Mouse (Mus musculus) liver, embryonic 14.5 days (tissue): Measurements from ENCODE around the gene Sugp1. TPM values are rescaled to one million over a fixed set of nuclear protein-coding genes. Genes with fewer than 3 reads are reported as not detected.

Source experiments
- ATAC-seq: fragments of 200-750 bp; cut with Nextera tagmentation; 2 replicates; pipeline ENCODE4 v1.8.0; 2017; ENCODE audit warnings: moderate number of reproducible peaks, mild to moderate bottlenecking, moderate library complexity; ENCODE audit not compliant: insufficient read depth
- DNase-seq, 3 experiments: peaks; one replicate each; pipeline ENCODE4 v3.0.0-alpha.2; 2012 to 2013; ENCODE audit warnings: low read depth in 3 of 3, low spot score in 3 of 3
- H3K27ac ChIP-seq: fragments of 300-500 bp; sonication (generic); 2 replicates; pipeline ENCODE4 v1.5.1; 2014; ENCODE audit warnings: moderate library complexity, mild to moderate bottlenecking, control low read depth, inconsistent platforms
- H3K27me3 ChIP-seq: fragments of 300-500 bp; sonication (generic); 2 replicates; pipeline ENCODE4 v1.6.1; 2014; ENCODE audit warnings: mild to moderate bottlenecking, low read length, moderate library complexity; ENCODE audit not compliant: control insufficient read depth, insufficient read depth
- H3K36me3 ChIP-seq: fragments of 300-500 bp; sonication (generic); replicated peaks from 2 replicates; pipeline ENCODE4 v1.6.1; 2014; ENCODE audit warnings: low read depth; ENCODE audit not compliant: control insufficient read depth, insufficient read depth
- H3K4me1 ChIP-seq, 2 experiments: fragments of 200-500 bp in 1 of 2; fragments of 300-500 bp in 1 of 2; sonication (generic) in 1 of 2; replicated peaks; 2 replicates each; pipeline ENCODE4 v1.6.1; 2012 to 2014; ENCODE audit warnings: antibody characterized with exemption in 1 of 2, inconsistent platforms in 1 of 2, low read length in 1 of 2; ENCODE audit not compliant: control insufficient read depth in 2 of 2, insufficient read depth in 2 of 2
- H3K4me2 ChIP-seq: fragments of 300-500 bp; sonication (generic); 2 replicates; pipeline ENCODE4 v1.6.1; 2014; ENCODE audit warnings: low read depth, mild to moderate bottlenecking, control low read depth, moderate library complexity
- H3K4me3 ChIP-seq, 2 experiments: fragments of 200-500 bp in 1 of 2; fragments of 300-500 bp in 1 of 2; sonication (generic) in 1 of 2; 2 replicates each; pipeline ENCODE4 v1.5.1; 2012 to 2014; ENCODE audit warnings: low read depth in 2 of 2, low read length in 2 of 2, mild to moderate bottlenecking in 2 of 2, control low read depth in 1 of 2, inconsistent platforms in 1 of 2, moderate library complexity in 1 of 2; ENCODE audit not compliant: insufficient read depth in 1 of 2
- H3K9ac ChIP-seq: fragments of 300-500 bp; sonication (generic); replicated peaks from 2 replicates; pipeline ENCODE4 v1.6.1; 2014; ENCODE audit warnings: mild to moderate bottlenecking, control low read depth, moderate library complexity
- H3K9me3 ChIP-seq: fragments of 300-500 bp; sonication (generic); 2 replicates; pipeline ENCODE4 v1.6.1; 2016; ENCODE audit warnings: low read length, mixed read lengths; ENCODE audit not compliant: control insufficient read depth
- CTCF ChIP-seq: IDR thresholded peaks from 2 replicates; pipeline ENCODE4 v1.5.1; 2016; ENCODE audit warnings: antibody characterized with exemption, low read depth, control low read depth
- EP300 ChIP-seq: IDR thresholded peaks from 2 replicates; pipeline ENCODE4 v1.6.1; 2016; ENCODE audit warnings: antibody characterized with exemption, low read depth
- WGBS: fragments of 180-500 bp; shearing (Covaris S2); extraction: QIAGEN DNeasy Blood & Tissue Kit; methylation state at CpG from one replicate; pipeline ENCODE4 v1.1.7; 2014; ENCODE audit not compliant: insufficient replicate concordance; 5-methylcytosine and 5-hydroxymethylcytosine counted together
- polyA plus RNA-seq, 2 experiments: library from polyadenylated mRNA; depleted of rRNA in 1 of 2; stranded (reverse) in 1 of 2; unstranded in 1 of 2; fragments of >200 nt; fragmentation: Nextera tagmentation in 1 of 2; extraction: Ambion mirVana in 1 of 2; gene quantifications; 2 replicates each; pipeline versions ENCODE4 v1.2.1 to v1.2.3; 2012 to 2014

Sugp1 gene
- polyA plus RNA-seq, 2 experiments, result 6.2 to 8.8 TPM

DNA sequence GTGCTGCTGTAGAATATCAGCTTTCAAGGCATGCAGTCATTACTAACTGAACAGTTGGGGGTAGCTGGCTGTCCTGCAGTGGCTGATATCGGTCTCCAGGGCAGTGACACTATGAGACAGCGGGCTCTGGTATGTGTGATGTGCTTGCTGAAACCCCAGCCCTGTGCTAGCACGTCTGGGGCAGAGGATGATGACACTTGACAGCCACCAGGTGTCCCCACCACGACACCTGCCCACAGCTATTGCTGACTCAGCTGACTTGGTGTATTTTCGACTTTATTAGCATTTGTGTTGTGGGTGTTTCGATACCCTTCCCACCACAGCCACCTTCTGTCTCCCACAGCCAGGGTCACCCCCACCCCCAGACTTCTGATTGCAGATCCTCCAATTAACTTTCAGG, 61.9 kb downstream of the Sugp1 start:
- Histone ChIP-seq H3K4me1 (no peaks in the 10 kb centered on the region), H3K36me3 (no peaks in the 10 kb centered on the region), H3K9ac (no peak overlapping the region), H3K9me3 (no peaks in the 10 kb centered on the region), H3K4me2 (no peak overlapping the region), H3K27me3 (no peaks in the 10 kb centered on the region; the same call in 1 of the 2 replicates), H3K4me3 (no peak overlapping the region), H3K27ac (no peak overlapping the region)
- no peak for ATAC-seq
- peak in 1 of 3 experiments; percentile 14 for DNase-seq
- TF ChIP-seq EP300 (no peak), CTCF (peak; percentile 87)
- 13% methylated on average over 6 of the region's 6 CpGs for WGBS

GRCm38 (mm10) chr8:70104922-70105321, 62.3 kb downstream of the Sugp1 start:
- H3K4me1 ChIP-seq, result no peaks in the 10 kb centered on the region
- no peak overlapping the region for H3K4me2 ChIP-seq
- H3K36me3 ChIP-seq, result no peaks in the 10 kb centered on the region
- DNase-seq (no peak), ATAC-seq (no peak)
- TF ChIP-seq CTCF (no peak), EP300 (no peak)
- H3K27ac ChIP-seq, result no peak overlapping the region
- H3K4me3 ChIP-seq, result no peak overlapping the region
- H3K9ac ChIP-seq, result no peak overlapping the region
- H3K9me3 ChIP-seq, result no peaks in the 10 kb centered on the region
- WGBS, result 62% methylated on average over 7 of the region's 7 CpGs
- no peaks in the 10 kb centered on the region; the same call in 1 of the 2 replicates for H3K27me3 ChIP-seq

DNA sequence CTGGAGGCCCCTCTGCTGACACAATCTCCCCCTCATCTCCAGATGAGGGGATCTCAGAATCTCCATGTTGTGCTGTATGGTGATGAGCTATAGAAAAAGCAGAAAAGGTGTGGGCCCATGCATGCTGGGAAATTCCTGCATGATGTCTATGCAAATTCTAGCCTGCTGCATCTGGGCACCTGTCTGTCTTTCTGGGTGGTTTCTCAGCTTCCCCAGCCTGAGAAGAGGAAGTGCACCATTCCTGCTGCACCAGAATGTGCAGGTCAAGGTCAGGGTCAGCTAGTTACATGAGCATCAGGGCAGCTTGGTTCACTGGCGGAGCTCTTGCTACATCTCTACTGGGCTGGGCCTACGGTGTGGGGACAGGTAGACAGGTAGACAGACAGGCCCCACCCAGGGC, 67.8 kb downstream of the Sugp1 start:
- H3K4me1 ChIP-seq, result no peaks in the 10 kb centered on the region
- 56% methylated on average over 2 of the region's 2 CpGs for WGBS
- H3K9ac ChIP-seq, result no peak overlapping the region
- H3K4me2 ChIP-seq, result no peak overlapping the region
- no peak overlapping the region for H3K27ac ChIP-seq
- ATAC-seq, result no peak
- no peaks in the 10 kb centered on the region for H3K9me3 ChIP-seq
- TF ChIP-seq EP300, result no peak
- TF ChIP-seq CTCF, result no peak
- DNase-seq, result no peak
- peaks cover 54% of the 10 kb centered on the region for H3K27me3 ChIP-seq
- H3K4me3 ChIP-seq, result no peak overlapping the region
- no peaks in the 10 kb centered on the region for H3K36me3 ChIP-seq

- Histone ChIP-seq H3K9ac (no peak overlapping the region), H3K9me3 (no peaks in the 10 kb centered on the region), H3K4me1 (no peaks in the 10 kb centered on the region), H3K4me2 (no peak overlapping the region), H3K27me3 (peaks cover 54% of the 10 kb centered on the region), H3K27ac (no peak overlapping the region), H3K36me3 (no peaks in the 10 kb centered on the region), H3K4me3 (no peak overlapping the region)
- TF ChIP-seq EP300, result no peak
- no peak for TF ChIP-seq CTCF
- ATAC-seq, result no peak
- 37% methylated on average over 23 of the region's 23 CpGs for WGBS
- DNase-seq, result no peak
Measured at GRCm38 (mm10) chr8:70111192-70111795, 68.7 kb downstream of the Sugp1 start.

DNA sequence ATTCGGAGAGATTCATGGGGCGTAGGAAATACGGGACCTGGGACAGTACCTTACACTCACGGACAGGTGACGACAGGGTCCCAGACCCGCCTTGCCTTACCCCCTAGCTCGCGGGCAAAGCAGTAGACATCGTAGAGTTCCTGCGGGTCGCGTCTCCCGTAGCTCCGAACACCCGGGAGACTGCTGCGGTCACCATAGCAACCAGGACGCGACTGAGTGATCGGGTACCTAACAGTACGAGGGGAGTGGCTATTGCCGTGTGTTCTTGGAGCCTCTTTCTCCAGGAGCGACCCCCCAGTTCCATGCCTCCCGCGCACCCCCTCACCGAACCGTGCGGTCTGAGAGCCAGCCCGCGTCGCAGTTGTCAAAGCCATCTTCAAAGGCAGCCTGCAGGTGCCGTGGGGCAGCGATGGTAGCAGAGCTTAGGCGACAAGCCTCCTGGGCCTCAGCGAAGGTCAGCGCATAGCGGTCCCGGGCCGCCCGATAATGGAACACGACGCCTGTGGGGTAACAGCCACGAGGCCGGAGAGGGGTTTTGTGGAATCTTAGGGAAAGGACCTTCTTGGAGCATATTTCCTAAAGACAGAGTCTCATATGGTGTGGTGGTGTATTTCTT, 69.9 kb downstream of the Sugp1 start:
- TF ChIP-seq CTCF (no peak), EP300 (no peak)
- H3K27ac ChIP-seq, result no peak overlapping the region
- WGBS, result 9% methylated on average over 43 of the region's 43 CpGs
- H3K9me3 ChIP-seq, result no peaks in the 10 kb centered on the region
- peaks cover 57% of the 10 kb centered on the region for H3K27me3 ChIP-seq
- no peak overlapping the region for H3K4me3 ChIP-seq
- no peaks in the 10 kb centered on the region for H3K4me1 ChIP-seq
- DNase-seq, result no peak
- no peak for ATAC-seq
- H3K4me2 ChIP-seq, result no peak overlapping the region
- no peak overlapping the region for H3K9ac ChIP-seq
- H3K36me3 ChIP-seq, result no peaks in the 10 kb centered on the region
